Mouse (Mus musculus): ENCODE data around the gene Usp29. TPM values are rescaled to one million over a fixed set of nuclear protein-coding genes. Genes with fewer than 3 reads are reported as not detected.
"Not testable (repeated sequence)": the region's sequence is repeated elsewhere in the genome, so short reads cannot be mapped to it uniquely, and the experiment has no call there.

Gene Usp29
- total and polyA plus RNA-seq, 2 experiments from 2014 or later = 2.2 to 3.2 TPM

DNA sequence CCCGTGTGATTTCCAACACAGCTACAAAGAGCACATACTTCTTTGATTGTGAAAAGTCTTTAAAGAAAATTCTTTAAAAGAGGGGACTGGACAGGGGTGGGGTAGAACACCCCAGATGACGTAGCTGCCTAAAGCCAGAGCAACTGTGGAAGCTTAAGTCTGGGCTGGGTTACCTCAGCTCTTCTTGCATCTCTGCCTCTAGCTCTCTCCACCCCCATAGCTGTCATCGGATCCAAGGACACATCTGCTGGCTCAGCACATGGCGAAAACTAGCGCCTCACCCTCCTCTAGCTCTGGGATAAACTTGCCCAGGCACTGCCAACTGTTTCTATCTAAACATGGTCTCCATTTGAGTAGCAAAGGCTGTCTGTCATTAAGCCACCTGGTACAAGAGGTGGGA, 34.9 kb downstream of the Usp29 start:
- ATAC-seq (ENCODE audit: insufficient read depth, low read depth) = no peak; the same call in 1 of the 2 replicates
- DNase-seq (ENCODE audit: low spot score) = peak; percentile 50
- no peak overlapping the region for H3K4me2 ChIP-seq (ENCODE audit: low read depth, low read length)
- H3K9ac ChIP-seq (replicated peaks; ENCODE audit: low read depth, low read length) = no peak overlapping the region
- TF ChIP-seq CTCF (IDR thresholded peaks at IDR 0.05; ENCODE audit: low read depth) (no peak), EP300 (IDR thresholded peaks at IDR 0.05; ENCODE audit: low read depth) (no peak)
- no peaks in the 10 kb centered on the region for H3K27me3 ChIP-seq (ENCODE audit: control insufficient read depth, insufficient read depth, low read length)
- H3K4me1 ChIP-seq (ENCODE audit: control insufficient read depth, insufficient read depth) = peaks cover 2% of the 10 kb centered on the region; the same call in 1 of the 2 replicates
- no peaks in the 10 kb centered on the region for H3K9me3 ChIP-seq (replicated peaks; ENCODE audit: control insufficient read depth, low read length)
- 28% methylated on average over 5 of the region's 5 CpGs for WGBS
- H3K27ac ChIP-seq (ENCODE audit: low read depth) = no peak overlapping the region
- H3K4me3 ChIP-seq (ENCODE audit: low read depth, low read length) = no peak overlapping the region
- H3K36me3 ChIP-seq (replicated peaks; ENCODE audit: control insufficient read depth, insufficient read depth, low read length) = no peaks in the 10 kb centered on the region

DNA sequence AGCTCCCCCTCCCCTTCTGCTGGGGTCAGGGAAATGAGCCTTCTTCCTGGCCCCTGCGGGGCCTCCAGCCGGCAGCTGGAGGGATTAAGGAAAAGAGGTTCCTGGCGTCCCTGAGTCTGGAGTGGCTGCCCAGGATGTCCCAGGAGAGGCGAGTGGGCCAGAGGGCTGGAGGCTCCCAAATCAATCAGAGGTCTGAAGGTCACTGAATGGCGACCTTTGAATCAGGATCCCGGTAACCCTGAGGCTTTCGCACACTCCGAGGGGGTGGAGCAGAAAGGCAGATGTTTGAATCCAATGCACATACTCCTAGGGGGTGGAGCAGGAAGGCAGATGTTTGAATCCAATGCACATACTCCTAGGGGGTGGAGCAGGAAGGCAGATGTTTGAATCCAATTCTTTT, 39.9 kb downstream of the Usp29 start:
- DNase-seq (ENCODE audit: low spot score) (no peak), ATAC-seq (ENCODE audit: insufficient read depth, low read depth) (0 out of 2 replicates have a peak, but pooled peaks have one; percentile 36)
- Histone ChIP-seq H3K4me2 (ENCODE audit: low read depth, low read length) (no peak overlapping the region), H3K27ac (ENCODE audit: low read depth) (peak overlapping the region; percentile 51; the same call in 1 of the 2 replicates), H3K36me3 (replicated peaks; ENCODE audit: control insufficient read depth, insufficient read depth, low read length) (no peaks in the 10 kb centered on the region), H3K4me1 (ENCODE audit: control insufficient read depth, insufficient read depth) (peaks cover 4% of the 10 kb centered on the region; the same call in 1 of the 2 replicates), H3K27me3 (ENCODE audit: control insufficient read depth, insufficient read depth, low read length) (no peaks in the 10 kb centered on the region), H3K9me3 (replicated peaks; ENCODE audit: control insufficient read depth, low read length) (no peaks in the 10 kb centered on the region), H3K4me3 (ENCODE audit: low read depth, low read length) (no peak overlapping the region), H3K9ac (replicated peaks; ENCODE audit: low read depth, low read length) (no peak overlapping the region)
- TF ChIP-seq EP300 (IDR thresholded peaks at IDR 0.05; ENCODE audit: low read depth) = no peak
- no peak for TF ChIP-seq CTCF (IDR thresholded peaks at IDR 0.05; ENCODE audit: low read depth)
- WGBS = 6% methylated on average over 8 of the region's 8 CpGs

GRCm38 (mm10) chr7:6773865-6774413, 43.6 kb downstream of the Usp29 start:
- not testable (repeated sequence) for H3K27ac ChIP-seq (ENCODE audit: low read depth); DNase-seq (ENCODE audit: low spot score); H3K4me3 ChIP-seq (ENCODE audit: low read depth, low read length); H3K27me3 ChIP-seq (ENCODE audit: control insufficient read depth, insufficient read depth, low read length); H3K4me2 ChIP-seq (ENCODE audit: low read depth, low read length); H3K36me3 ChIP-seq (replicated peaks; ENCODE audit: control insufficient read depth, insufficient read depth, low read length); H3K9me3 ChIP-seq (replicated peaks; ENCODE audit: control insufficient read depth, low read length); ATAC-seq (ENCODE audit: insufficient read depth, low read depth); H3K9ac ChIP-seq (replicated peaks; ENCODE audit: low read depth, low read length)
- peaks cover 22% of the 10 kb centered on the region for H3K4me1 ChIP-seq (ENCODE audit: control insufficient read depth, insufficient read depth)
- 54% methylated on average over 11 of the region's 11 CpGs for whole genome bisulfite sequencing

DNA sequence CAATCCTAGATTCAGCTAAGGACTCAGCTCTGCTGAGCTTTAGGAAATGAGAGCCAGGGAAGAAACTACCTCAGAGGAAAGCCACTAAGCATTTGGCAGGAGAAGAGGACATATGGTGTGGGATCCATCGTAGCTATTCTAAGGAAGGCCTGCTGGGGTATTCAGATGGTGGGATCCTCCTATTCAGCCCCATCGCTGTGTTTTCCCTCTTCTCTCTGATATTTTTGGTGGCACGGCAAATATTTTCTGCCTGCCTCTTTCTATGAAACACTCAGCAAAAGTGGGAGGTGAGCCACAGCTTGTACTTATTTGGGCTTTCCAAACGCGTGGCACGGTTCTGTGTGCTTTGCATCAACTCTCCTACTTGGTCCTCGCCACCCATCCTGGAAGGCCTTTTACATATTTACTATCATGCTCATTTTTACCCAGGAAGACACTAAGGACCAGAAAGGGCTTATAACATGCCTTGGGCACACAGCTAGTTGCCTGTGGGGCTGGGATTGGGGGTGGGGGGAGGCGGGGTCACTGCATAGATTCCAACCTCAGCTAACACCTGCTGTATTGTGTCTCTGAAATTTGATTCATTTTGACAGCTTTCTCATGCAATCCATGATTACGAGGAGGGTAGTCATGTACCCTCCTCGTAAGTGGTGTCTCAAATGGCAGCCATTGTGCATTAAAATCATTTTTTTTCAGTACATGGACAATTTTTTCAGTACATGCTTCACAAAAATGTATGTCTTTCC, 46.1 kb downstream of the Usp29 start:
- Histone ChIP-seq H3K36me3 (replicated peaks; ENCODE audit: control insufficient read depth, insufficient read depth, low read length) (no peaks in the 10 kb centered on the region), H3K9ac (replicated peaks; ENCODE audit: low read depth, low read length) (no peak overlapping the region), H3K9me3 (replicated peaks; ENCODE audit: control insufficient read depth, low read length) (no peaks in the 10 kb centered on the region), H3K4me2 (ENCODE audit: low read depth, low read length) (no peak overlapping the region), H3K4me3 (ENCODE audit: low read depth, low read length) (no peak overlapping the region), H3K27me3 (ENCODE audit: control insufficient read depth, insufficient read depth, low read length) (no peaks in the 10 kb centered on the region), H3K27ac (ENCODE audit: low read depth) (peak overlapping the region; percentile 79), H3K4me1 (ENCODE audit: control insufficient read depth, insufficient read depth) (peaks cover 21% of the 10 kb centered on the region)
- no peak for DNase-seq (ENCODE audit: low spot score)
- TF ChIP-seq EP300 (IDR thresholded peaks at IDR 0.05; ENCODE audit: low read depth) (no peak), CTCF (IDR thresholded peaks at IDR 0.05; ENCODE audit: low read depth) (no peak)
- ATAC-seq (ENCODE audit: insufficient read depth, low read depth) = no peak
- WGBS = 76% methylated on average over 10 of the region's 10 CpGs

- peak overlapping the region; percentile 37; the same call in 1 of the 2 replicates for H3K4me2 ChIP-seq (ENCODE audit: low read depth, low read length)
- peak; percentile 72 for ATAC-seq (ENCODE audit: insufficient read depth, low read depth)
- H3K4me3 ChIP-seq (ENCODE audit: low read depth, low read length) = peak overlapping the region; percentile 4; the same call in 1 of the 2 replicates
- H3K9ac ChIP-seq (replicated peaks; ENCODE audit: low read depth, low read length) = no peak overlapping the region; the same call in 1 of the 2 replicates
- no peaks in the 10 kb centered on the region for H3K27me3 ChIP-seq (ENCODE audit: control insufficient read depth, insufficient read depth, low read length)
- H3K27ac ChIP-seq (ENCODE audit: low read depth) = peak overlapping the region; percentile 79
- no peaks in the 10 kb centered on the region for H3K36me3 ChIP-seq (replicated peaks; ENCODE audit: control insufficient read depth, insufficient read depth, low read length)
- H3K9me3 ChIP-seq (replicated peaks; ENCODE audit: control insufficient read depth, low read length) = no peaks in the 10 kb centered on the region
- peak; percentile 45 for DNase-seq (ENCODE audit: low spot score)
- no peak for TF ChIP-seq CTCF (IDR thresholded peaks at IDR 0.05; ENCODE audit: low read depth)
- no peak for TF ChIP-seq EP300 (IDR thresholded peaks at IDR 0.05; ENCODE audit: low read depth)
- H3K4me1 ChIP-seq (ENCODE audit: control insufficient read depth, insufficient read depth) = peaks cover 27% of the 10 kb centered on the region
- WGBS = 30% methylated on average over 2 of the region's 2 CpGs
These were observed 46.7 kb downstream of the Usp29 start for GRCm38 (mm10) chr7:6777107-6777506.
